Mouse (Mus musculus): ENCODE measurements at regions not wholly inside any gene's neighbourhood (a gene's known extent, or its start where the extent isn't known, plus 50 kb on each side); places are given as distances from the start of the nearest gene placed in this dataset.

DNA sequence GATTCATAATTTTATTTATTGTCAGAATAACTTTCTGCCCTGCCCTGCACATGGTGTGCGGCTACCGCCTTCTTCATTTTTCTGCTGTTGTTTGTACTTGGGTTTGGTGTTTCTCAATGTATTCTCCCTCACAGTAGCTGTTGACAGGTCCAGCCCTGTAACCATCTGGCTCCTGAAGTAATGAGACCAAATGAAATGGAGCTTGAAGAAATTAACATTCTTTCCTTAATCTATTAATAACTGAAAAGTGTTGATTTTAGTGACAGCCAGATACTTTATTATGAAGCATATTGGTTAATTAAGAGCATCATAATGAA is 214.0 kb upstream of the Pter start:
- no peak for TF ChIP-seq CTCF (IDR thresholded peaks at IDR 0.05; ENCODE audit: low read depth)
- TF ChIP-seq EP300 (IDR thresholded peaks at IDR 0.05; ENCODE audit: low read depth) = no peak

Data from liver, embryonic 14.5 days (tissue).